In the genomic region with DNA sequence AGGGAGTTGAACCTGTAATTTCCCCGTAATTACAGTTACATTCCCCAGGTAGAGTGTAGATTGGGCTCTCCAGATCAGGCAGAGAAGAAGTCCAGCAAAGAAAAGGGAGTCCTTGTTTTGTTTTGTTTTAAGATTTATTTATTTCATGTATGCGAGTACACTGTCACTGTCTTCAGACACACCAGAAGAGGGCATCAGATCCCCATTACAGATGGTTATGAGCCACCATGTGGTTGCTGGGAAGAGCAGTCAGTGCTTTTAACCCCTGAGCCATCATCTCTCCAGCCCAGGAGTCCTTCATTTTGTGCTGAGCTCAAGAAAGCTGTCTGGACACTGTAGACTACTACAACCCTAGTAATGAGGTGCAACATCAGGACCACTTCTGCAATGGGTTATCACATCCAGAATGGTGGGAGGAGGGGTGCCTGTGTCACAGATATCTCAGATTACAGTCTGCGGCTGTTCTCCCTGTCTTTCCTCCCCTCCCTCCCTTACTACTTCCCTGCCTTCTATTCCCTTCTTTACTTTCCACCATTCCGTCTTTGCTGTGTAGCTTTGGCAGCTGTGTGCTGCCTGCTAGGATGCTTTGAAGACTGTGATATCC, we compare ENCODE assay signal across 9 mouse cellular contexts. TPM values are rescaled to one million over a fixed set of nuclear protein-coding genes. Genes with fewer than 3 reads are reported as not detected.
DNase-seq lines count a peak whose midpoint lies in the region; ATAC-seq and TF ChIP-seq lines count a peak whose summit lies in the region.
"Had no signal": no experiment of that assay in that cellular context is flagged by ENCODE, and none has a peak within 500 bp of the region (broad histone marks: within the 10 kb centered on the region; RNA-seq: fewer than 3 reads in every experiment).

No protein-coding gene starts in this region.

- H3K27ac ChIP-seq in heart, adult 2 months = no peak overlapping the region
- no peak overlapping the region for H3K27ac ChIP-seq in forebrain, embryonic 14.5 days (ENCODE audit: low read depth, low read length)
- H3K27ac ChIP-seq in limb, embryonic 13.5 days = peak overlapping the region; percentile 58; the same call in 1 of the 2 replicates

- no peak for DNase-seq in heart, adult 2 months
- DNase-seq in heart, adult 8-10 months (ENCODE audit: low spot score) = no peak
- peak; percentile 20 for DNase-seq in 3T3-L1 (ENCODE audit: low read depth, low spot score)
- DNase-seq in forebrain, embryonic 14.5 days (ENCODE audit: low spot score) = no peak
- DNase-seq in B cell, adult 2 months = no peak
- no peak for DNase-seq in ovary, postnatal 10 days (ENCODE audit: low spot score)
- no peak for DNase-seq in Muller cell, postnatal 12 days (ENCODE audit: inconsistent ontology term)
- DNase-seq: adrenal gland, postnatal 14 days had no signal

- peak; percentile 47 for TF ChIP-seq CTCF in heart, adult 2 months (IDR thresholded peaks at IDR 0.05)

- H3K9me3 ChIP-seq in forebrain, embryonic 14.5 days (replicated peaks; ENCODE audit: control insufficient read depth, low read length) = no peaks in the 10 kb centered on the region
- H3K9me3 ChIP-seq in limb, embryonic 13.5 days = no peaks in the 10 kb centered on the region

- H3K4me2 ChIP-seq in forebrain, embryonic 14.5 days (ENCODE audit: low read length) = peak overlapping the region; percentile 16
- peak overlapping the region; percentile 68 for H3K4me2 ChIP-seq in limb, embryonic 13.5 days (replicated peaks)

- intact Hi-C loops in heart, adult 2 months (cut with DNase I) = loop anchor here (5.0 kb wide), 2 partner anchors 37 to 402 kb away; partner anchors contain the start of gene Cyb5r3

- no peak for TF ChIP-seq EP300 in heart, adult 2 months (IDR thresholded peaks at IDR 0.05; ENCODE audit: insufficient read depth, low read depth, low read length)

- H3K4me3 ChIP-seq in heart, adult 2 months = no peak overlapping the region
- no peak overlapping the region for H3K4me3 ChIP-seq in forebrain, embryonic 14.5 days (ENCODE audit: low read depth, low read length)
- peak overlapping the region; percentile 38 for H3K4me3 ChIP-seq in limb, embryonic 13.5 days

- 53% methylated on average over 4 of the region's 4 CpGs for WGBS in heart, adult 2 months
- 42% methylated on average over 4 of the region's 4 CpGs for WGBS in forebrain, embryonic 14.5 days
- 36% methylated on average over 4 of the region's 4 CpGs for WGBS in limb, embryonic 13.5 days

- no peak overlapping the region for H3K9ac ChIP-seq in heart, adult 2 months (ENCODE audit: low read depth, low read length)
- no peak overlapping the region for H3K9ac ChIP-seq in forebrain, embryonic 14.5 days (ENCODE audit: low read length)
- peak overlapping the region; percentile 55; the same call in 1 of the 2 replicates for H3K9ac ChIP-seq in limb, embryonic 13.5 days

- H3K27me3 ChIP-seq in heart, adult 2 months (ENCODE audit: control insufficient read depth, insufficient read depth, low read length) = no peaks in the 10 kb centered on the region
- H3K27me3 ChIP-seq in forebrain, embryonic 14.5 days (replicated peaks; ENCODE audit: control insufficient read depth, insufficient read depth, low read length) = no peaks in the 10 kb centered on the region; the same call in 1 of the 2 replicates
- no peaks in the 10 kb centered on the region for H3K27me3 ChIP-seq in limb, embryonic 13.5 days

- peaks cover 1% of the 10 kb centered on the region; the same call in 1 of the 2 replicates for H3K4me1 ChIP-seq in heart, adult 2 months (ENCODE audit: control insufficient read depth, insufficient read depth, low read length)
- no peaks in the 10 kb centered on the region for H3K4me1 ChIP-seq in forebrain, embryonic 14.5 days (ENCODE audit: control insufficient read depth, insufficient read depth, low read length)
- peaks cover 28% of the 10 kb centered on the region for H3K4me1 ChIP-seq in limb, embryonic 13.5 days

- ATAC-seq in forebrain, embryonic 14.5 days = no peak
- ATAC-seq in limb, embryonic 13.5 days (ENCODE audit: low FRiP score, low read depth) = 0 out of 2 replicates have a peak, but pooled peaks have one; percentile 5

- TF ChIP-seq POLR2A in heart, adult 2 months (IDR thresholded peaks at IDR 0.05; ENCODE audit: insufficient read depth, low read depth, low read length) = no peak

- H3K79me2 ChIP-seq in heart, adult 2 months (replicated peaks; ENCODE audit: control insufficient read depth, insufficient read depth, low read length) = no peaks in the 10 kb centered on the region

- no peaks in the 10 kb centered on the region for H3K36me3 ChIP-seq in heart, adult 2 months (ENCODE audit: control insufficient read depth, insufficient read depth, low read length)
- H3K36me3 ChIP-seq in forebrain, embryonic 14.5 days (ENCODE audit: control insufficient read depth, insufficient read depth, low read length) = no peaks in the 10 kb centered on the region
- no peaks in the 10 kb centered on the region for H3K36me3 ChIP-seq in limb, embryonic 13.5 days

RNA-seq across cellular contexts. Expression of gene Cyb5r3, which starts 36.8 kb away (rescaled TPM):
- total RNA-seq in heart, adult 2 months (2021) = 10 to 100 TPM; 75.6 to 87.2 TPM
- 97.7 and 103 TPM in 2 replicates for polyA plus RNA-seq in heart, adult 2 months (2012; rRNA removed)
- total RNA-seq in heart, adult 8-10 months (2022) = 100 to 1,000 TPM in 2 of 4 experiments, 10 to 100 TPM in 2; 81.4 to 113 (median 96.2) TPM
- 63.3 and 75.1 TPM in 2 replicates for polyA plus RNA-seq in forebrain, embryonic 14.5 days (2014; fragmentation: Nextera tagmentation; extraction: Ambion mirVana)
- 108 and 110 TPM in 2 replicates for polyA plus RNA-seq in limb, embryonic 13.5 days (2015; fragmentation: Nextera tagmentation; extraction: Ambion mirVana)

RNA-seq across cellular contexts. Expression of gene A4galt, which starts 42.4 kb away (rescaled TPM):
- 1 to 10 TPM; 5.2 to 6.3 TPM for total RNA-seq in heart, adult 2 months (2021)
- 9.7 and 14.9 TPM in 2 replicates for polyA plus RNA-seq in heart, adult 2 months (2012; rRNA removed)
- 1 to 10 TPM; 4.2 to 8.7 (median 5.8) TPM for total RNA-seq in heart, adult 8-10 months (2022)
- 1.5 and 2.3 TPM in 2 replicates for polyA plus RNA-seq in forebrain, embryonic 14.5 days (2014; fragmentation: Nextera tagmentation; extraction: Ambion mirVana)
- 1.0 TPM in 2 replicates for polyA plus RNA-seq in limb, embryonic 13.5 days (2015; fragmentation: Nextera tagmentation; extraction: Ambion mirVana)
